Mouse (Mus musculus) megakaryocyte, adult 5-6 weeks (primary cell): ENCODE measurements at regions not wholly inside any gene's neighbourhood (a gene's known extent, or its start where the extent isn't known, plus 50 kb on each side); places are given as distances from the start of the nearest gene placed in this dataset.

Source experiments
- ATAC-seq: 2 replicates; pipeline ENCODE4 v1.8.0; 2016; ENCODE audit warnings: mild to moderate bottlenecking, inconsistent platforms; ENCODE audit not compliant: poor library complexity, severe bottlenecking

GRCm38 (mm10) chr6:140924319-140924981 lies 195.4 kb downstream of the Gm11077 start:
- ATAC-seq: peak; percentile 71

- no peak for ATAC-seq
Observed at GRCm38 (mm10) chr6:140927616-140928015, 198.5 kb downstream of the Gm11077 start.

GRCm38 (mm10) chr6:140934286-140934685 lies 205.2 kb downstream of the Gm11077 start:
- no peak for ATAC-seq

DNA sequence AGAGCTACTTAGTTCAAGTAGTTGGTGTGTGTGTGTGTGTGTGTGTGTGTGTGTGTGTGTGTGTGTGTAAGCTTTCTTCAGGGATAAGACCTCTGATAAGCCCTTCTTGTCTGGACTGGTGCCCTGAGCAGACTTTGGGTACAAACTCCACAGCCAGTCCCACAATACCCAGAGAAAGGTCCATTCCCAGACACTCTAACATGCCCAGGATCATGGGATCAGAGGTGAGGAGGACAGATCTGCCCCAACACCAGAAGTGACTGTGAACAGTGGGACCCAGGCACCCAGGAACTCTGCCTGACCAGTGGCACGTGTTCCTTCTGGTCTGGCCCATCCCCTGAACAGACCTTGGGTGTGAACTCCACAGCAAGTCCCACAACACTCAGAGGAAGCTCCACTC lies 208.9 kb downstream of the Gm11077 start:
- ATAC-seq: no peak

DNA sequence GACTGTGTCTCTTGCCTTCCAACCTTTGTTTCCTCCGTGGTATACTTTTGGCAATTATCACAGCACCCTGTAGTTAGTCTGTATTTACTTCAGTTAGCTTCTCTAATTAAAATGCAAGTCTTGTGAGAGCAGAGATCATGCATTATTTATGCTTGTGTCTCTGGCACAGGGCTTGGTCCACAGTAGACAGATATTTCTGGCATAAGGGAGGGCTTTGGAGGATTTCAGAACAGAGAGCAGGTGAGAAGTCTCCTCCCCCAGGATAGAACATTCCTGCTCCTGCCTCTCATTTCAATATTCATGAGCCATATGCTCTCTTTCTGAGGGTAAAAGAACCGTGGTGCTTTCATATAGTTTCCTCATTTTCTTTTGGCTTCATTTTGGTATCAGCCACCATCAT lies 217.6 kb downstream of the Gm11077 start:
- ATAC-seq: no peak

- no peak for ATAC-seq
Observed at GRCm38 (mm10) chr6:140950483-140950882, 221.4 kb downstream of the Gm11077 start.

DNA sequence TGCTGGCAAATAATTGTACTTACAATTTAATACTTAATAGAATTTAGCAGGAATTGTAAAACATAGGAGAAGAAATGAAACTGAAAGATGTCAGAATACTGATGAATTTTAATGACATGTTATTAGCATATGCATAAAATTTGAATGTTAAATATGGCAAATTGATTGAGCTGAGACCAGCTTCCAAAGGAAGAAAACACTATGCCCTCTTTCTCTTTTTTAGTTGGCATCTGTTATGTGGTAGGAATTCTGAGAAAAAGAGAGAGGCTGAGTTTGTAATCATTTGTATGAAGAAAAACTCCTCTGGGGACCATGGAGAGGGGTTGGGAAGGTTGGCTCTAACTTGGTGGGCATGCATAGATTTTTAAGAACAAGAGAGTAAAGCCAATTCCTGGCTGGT lies 224.2 kb downstream of the Gm11077 start:
- no peak for ATAC-seq

GRCm38 (mm10) chr6:140953721-140954120 lies 224.6 kb downstream of the Gm11077 start:
- ATAC-seq: no peak

- ATAC-seq: no peak
Observed at GRCm38 (mm10) chr6:140955751-140956521, 226.9 kb downstream of the Gm11077 start.

GRCm38 (mm10) chr6:140956522-140956863 lies 227.4 kb downstream of the Gm11077 start:
- no peak for ATAC-seq

DNA sequence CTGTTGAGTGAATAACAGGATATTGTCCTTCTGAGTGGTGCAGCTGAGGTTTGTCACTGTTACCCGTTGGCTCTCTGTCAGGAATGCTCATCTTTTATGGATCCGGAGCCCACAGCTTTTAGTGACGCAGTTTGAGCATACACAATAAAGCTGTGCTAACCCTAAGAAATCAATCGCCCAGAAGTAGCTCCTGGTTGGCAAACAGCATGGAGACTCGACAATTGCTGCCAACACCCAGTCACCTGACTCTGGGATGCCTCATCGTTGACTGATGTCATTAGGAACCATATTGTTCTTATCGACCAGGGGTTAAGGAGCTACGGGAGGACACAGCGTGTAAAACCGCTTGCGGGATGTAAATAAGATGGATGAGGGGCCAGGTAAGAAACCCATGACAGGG lies 232.9 kb downstream of the Gm11077 start:
- ATAC-seq: no peak

DNA sequence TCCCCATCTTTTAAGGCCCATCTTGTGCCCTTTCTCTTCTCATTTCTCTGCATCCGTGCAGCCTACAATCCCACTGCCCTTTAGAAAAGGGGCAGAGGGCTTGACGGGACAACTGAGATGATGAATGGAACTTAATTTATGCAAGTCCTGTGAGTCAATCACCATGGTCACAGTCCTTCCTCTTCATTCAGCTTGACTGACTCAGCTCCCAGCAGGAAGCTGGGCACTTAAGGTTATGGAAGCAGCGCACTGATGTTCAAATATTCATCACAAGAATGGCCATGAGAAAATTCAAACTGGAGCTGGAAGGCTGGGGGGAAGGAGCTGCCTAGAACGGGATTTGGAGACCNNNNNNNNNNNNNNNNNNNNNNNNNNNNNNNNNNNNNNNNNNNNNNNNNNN lies 233.5 kb downstream of the Gm11077 start:
- ATAC-seq: no peak

DNA sequence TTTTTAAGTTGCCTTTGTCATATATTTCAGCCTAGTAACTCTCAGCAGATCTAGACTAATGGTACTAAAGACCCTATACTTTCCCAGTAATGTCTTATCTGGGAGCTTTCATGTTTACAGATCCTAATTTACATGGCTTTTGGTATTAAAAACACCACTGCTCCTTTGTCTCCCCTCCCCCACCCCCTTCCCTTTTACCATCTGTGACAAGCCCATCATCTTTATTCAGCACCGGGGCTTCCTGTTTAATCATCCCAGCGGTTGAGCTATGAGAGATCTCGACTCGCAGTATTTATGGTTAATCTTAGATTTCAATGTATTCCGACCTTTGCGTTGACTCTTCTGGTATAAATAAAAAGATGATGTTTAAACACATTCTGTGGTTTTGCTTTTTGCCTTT lies 244.6 kb downstream of the Gm11077 start:
- ATAC-seq: no peak

DNA sequence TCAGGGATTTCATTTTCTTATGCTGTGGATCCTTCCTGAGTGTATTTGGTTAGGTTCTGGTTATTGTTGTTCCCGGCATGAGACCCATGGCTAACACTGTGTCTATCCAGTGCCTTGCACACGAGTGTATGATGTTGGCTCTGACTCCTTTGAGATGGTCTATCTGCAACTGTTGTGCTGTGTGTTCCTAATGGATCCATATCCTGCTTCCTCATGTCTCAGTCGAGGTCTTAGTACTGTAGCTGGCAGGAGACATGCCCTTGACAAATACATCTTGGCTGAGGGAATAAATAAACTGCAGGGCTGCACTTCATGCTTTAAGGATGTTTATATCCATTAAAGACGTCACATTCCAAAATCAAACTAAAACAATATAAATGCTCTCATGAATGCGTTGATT lies 247.9 kb downstream of the Gm11077 start:
- no peak for ATAC-seq

- ATAC-seq: no peak
Observed at GRCm38 (mm10) chr6:140983610-140984009, 254.5 kb downstream of the Gm11077 start.

GRCm38 (mm10) chr6:140984249-140984648 lies 255.2 kb downstream of the Gm11077 start:
- ATAC-seq: no peak

DNA sequence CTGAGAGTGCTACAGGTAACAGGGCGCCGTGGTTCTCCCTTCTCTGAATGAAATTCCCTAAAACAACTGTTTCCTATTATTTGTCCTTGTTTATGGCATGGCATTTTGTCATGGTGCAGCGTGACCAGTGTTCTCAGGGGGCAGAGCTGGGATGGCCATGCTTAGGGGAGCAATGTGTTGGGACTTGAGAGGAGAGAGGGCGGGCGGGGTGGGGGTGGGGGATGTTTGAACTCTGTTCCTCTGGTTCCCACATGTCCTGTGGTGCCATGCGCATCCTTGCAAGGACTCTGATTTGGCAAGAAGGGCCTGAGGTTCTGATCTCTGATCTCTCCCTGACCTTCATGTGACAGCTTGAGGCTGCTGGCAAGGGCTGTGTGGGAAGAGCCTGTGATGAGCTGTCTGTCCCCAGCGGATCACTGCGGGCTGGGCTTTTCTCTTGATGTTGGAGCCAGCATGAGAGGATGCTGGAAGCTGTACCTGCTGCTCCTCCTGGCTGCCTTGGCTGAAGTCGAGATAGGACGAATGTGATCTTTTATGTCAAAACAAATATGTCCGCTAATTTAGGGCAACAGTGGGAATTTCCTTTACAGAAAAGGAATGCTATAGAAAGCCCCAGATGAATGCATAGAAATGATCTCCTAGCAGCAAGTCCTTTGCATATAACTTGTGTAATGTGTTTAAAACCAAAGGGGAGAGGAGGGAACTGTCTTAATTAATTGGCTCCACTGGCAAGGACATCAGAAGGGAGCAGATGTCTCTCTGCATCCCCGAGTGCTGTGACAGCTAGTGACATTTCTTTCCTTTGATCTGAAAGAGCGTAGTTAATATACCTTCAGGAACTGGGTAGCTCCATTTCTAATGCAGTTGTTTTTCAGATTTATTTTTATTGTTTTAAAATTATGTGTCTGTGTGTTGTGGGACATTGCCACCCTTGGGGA lies 255.2 kb upstream of the Pde3a start:
- ATAC-seq: no peak

DNA sequence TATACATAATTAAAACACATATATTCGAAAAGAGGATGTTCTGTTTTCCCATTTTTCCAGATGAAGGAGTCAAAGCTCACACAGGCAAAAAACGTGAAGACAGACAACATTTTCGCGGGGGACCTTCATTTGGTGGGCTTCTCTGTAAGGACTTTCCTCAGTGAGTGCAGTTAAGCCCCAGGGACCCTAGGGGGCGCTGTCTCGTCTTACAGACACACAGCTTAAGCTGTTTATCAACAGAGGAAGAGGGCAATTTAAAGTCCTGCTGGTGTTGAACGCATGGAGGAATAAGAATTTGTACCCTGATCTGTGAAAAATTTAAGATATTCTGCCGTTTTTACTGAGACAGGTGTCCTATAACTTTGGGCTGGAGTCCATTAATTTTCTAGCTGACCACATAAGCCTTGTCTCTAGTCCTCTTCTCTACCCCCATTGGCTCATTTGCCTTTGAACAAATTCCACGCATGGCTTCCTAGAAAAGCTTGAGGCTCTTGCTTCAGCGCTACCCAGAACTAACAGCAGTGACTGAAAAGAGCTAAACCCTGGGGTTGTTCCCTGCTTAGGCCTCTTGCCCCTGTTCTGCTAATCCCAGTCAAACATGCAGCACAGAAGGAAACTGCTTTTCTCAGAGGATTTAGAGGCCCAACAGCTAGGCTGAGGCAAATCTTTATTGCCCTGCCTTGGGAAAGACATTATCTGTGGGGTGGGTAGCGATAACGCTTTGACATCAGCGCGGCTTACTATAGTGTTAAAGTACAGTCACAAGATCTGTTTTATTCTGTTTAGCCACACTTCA lies 253.5 kb upstream of the Pde3a start:
- peak; percentile 67 for ATAC-seq

DNA sequence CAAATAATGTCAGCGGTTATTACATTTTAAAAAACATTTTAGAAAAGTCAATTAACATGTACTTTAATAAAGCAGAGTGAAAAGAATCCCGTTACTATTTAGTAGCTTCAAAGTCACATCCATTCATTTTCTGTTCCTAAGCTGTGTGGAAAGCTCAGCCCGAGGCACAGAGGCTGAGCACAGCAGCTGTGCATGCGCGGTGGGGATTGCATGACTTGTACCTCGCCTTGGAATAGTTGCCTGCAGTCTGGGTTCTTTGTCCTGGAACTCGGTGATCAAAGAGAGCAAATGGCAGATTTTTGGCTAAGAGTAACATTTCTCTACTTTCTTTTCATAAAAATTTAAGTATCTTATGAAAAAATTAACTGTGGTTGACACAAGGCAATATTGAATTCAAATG lies 251.0 kb upstream of the Pde3a start:
- no peak for ATAC-seq

- no peak for ATAC-seq
Observed at GRCm38 (mm10) chr6:141000552-141000951, 248.5 kb upstream of the Pde3a start.

- ATAC-seq: no peak
Observed at GRCm38 (mm10) chr6:141001306-141001705, 247.8 kb upstream of the Pde3a start.
